Mouse (Mus musculus): Measurements from ENCODE around the gene Ankrd13c. TPM values are rescaled to one million over a fixed set of nuclear protein-coding genes. Genes with fewer than 3 reads are reported as not detected.

Gene Ankrd13c
- polyA plus RNA-seq, 1 experiment from 2014 or later, result 26.4 TPM

- H3K4me3 ChIP-seq, result no peak overlapping the region
- no peak for ATAC-seq (replicated peaks)
- no peak overlapping the region for H3K27ac ChIP-seq
- H3K4me2 ChIP-seq, result no peak overlapping the region
- H3K4me1 ChIP-seq, result peaks cover 25% of the 10 kb centered on the region
- WGBS, result 90% methylated on average over 3 of the region's 3 CpGs
- no peaks in the 10 kb centered on the region for H3K27me3 ChIP-seq (replicated peaks)
- no peaks in the 10 kb centered on the region for H3K9me3 ChIP-seq
- H3K36me3 ChIP-seq (replicated peaks), result no peaks in the 10 kb centered on the region
- no peak overlapping the region for H3K9ac ChIP-seq
These were observed 91.1 kb downstream of the Ankrd13c start for GRCm38 (mm10) chr3:158038106-158038505.

- ATAC-seq (replicated peaks), result no peak
- WGBS, result 84% methylated on average over 2 of the region's 2 CpGs
- Histone ChIP-seq H3K4me2 (no peak overlapping the region), H3K4me1 (peaks cover 8% of the 10 kb centered on the region), H3K4me3 (no peak overlapping the region), H3K27ac (no peak overlapping the region), H3K27me3 (replicated peaks) (no peaks in the 10 kb centered on the region), H3K9ac (no peak overlapping the region), H3K36me3 (replicated peaks) (no peaks in the 10 kb centered on the region), H3K9me3 (no peaks in the 10 kb centered on the region)
These were observed 93.7 kb downstream of the Ankrd13c start for GRCm38 (mm10) chr3:158040755-158041154.

GRCm38 (mm10) chr3:158049508-158049907 is 102.5 kb downstream of the Ankrd13c start:
- Histone ChIP-seq H3K4me2 (no peak overlapping the region), H3K9ac (no peak overlapping the region), H3K4me1 (no peaks in the 10 kb centered on the region), H3K27me3 (replicated peaks) (no peaks in the 10 kb centered on the region), H3K36me3 (replicated peaks) (peaks cover 5% of the 10 kb centered on the region; the same call in 1 of the 2 replicates), H3K27ac (no peak overlapping the region), H3K9me3 (no peaks in the 10 kb centered on the region), H3K4me3 (no peak overlapping the region)
- WGBS, result 86% methylated on average over 2 of the region's 2 CpGs
- no peak for ATAC-seq (replicated peaks)

Other genes starting within 250 kb of the Ankrd13c start
- 2.3 and 2.6 TPM in 2 replicates for gene Cth, start 22.2 kb upstream of the Ankrd13c start, polyA plus RNA-seq (2015; fragmentation: Nextera tagmentation; extraction: Ambion mirVana)
- 239 and 257 TPM in 2 replicates for gene Srsf11, start 89.4 kb downstream of the Ankrd13c start, polyA plus RNA-seq (2015; fragmentation: Nextera tagmentation; extraction: Ambion mirVana)
- gene Lrrc40, start 89.4 kb downstream of the Ankrd13c start, polyA plus RNA-seq (2015; fragmentation: Nextera tagmentation; extraction: Ambion mirVana), result 48.3 and 53.2 TPM in 2 replicates

Measured in midbrain, embryonic 15.5 days (tissue).